In genomic region chr9:64691176-64691575, GRCm38 (mm10) we compare ENCODE assay signal across 7 mouse cellular contexts. TPM values are rescaled to one million over a fixed set of nuclear protein-coding genes. Genes with fewer than 3 reads are reported as not detected.
DNase-seq lines count a peak whose midpoint lies in the region; ATAC-seq and TF ChIP-seq lines count a peak whose summit lies in the region.

No protein-coding gene starts in this region.

- H3K36me3 ChIP-seq in ES-E14 (ENCODE audit: control insufficient read depth, insufficient read depth, low read length, poor library complexity, severe bottlenecking) = peaks cover 9% of the 10 kb centered on the region; the same call in 1 of the 2 replicates
- no peaks in the 10 kb centered on the region for H3K36me3 ChIP-seq in hindbrain, embryonic 11.5 days (ENCODE audit: control insufficient read depth, insufficient read depth, low read length)

- no peaks in the 10 kb centered on the region for H3K4me1 ChIP-seq in ES-E14 (ENCODE audit: control insufficient read depth in 2 of 2, insufficient read depth in 2 of 2, low read length in 2 of 2, poor library complexity in 1 of 2)
- no peaks in the 10 kb centered on the region for H3K4me1 ChIP-seq in hindbrain, embryonic 11.5 days (replicated peaks; ENCODE audit: control insufficient read depth, insufficient read depth, low read length)

- no peaks in the 10 kb centered on the region for H3K27me3 ChIP-seq in hindbrain, embryonic 11.5 days (ENCODE audit: control insufficient read depth, insufficient read depth, low read length)

- H3K4me3 ChIP-seq in ES-E14 (ENCODE audit: insufficient read depth in 1 of 2, low read depth in 1 of 2, low read length in 2 of 2, poor library complexity in 1 of 2, severe bottlenecking in 1 of 2) = no peak overlapping the region
- no peak overlapping the region for H3K4me3 ChIP-seq in hindbrain, embryonic 11.5 days (ENCODE audit: low read depth, low read length)

- no peak overlapping the region for H3K4me2 ChIP-seq in hindbrain, embryonic 11.5 days (replicated peaks; ENCODE audit: low read depth, low read length)

- no peak overlapping the region for H3K27ac ChIP-seq in ES-E14 (ENCODE audit: insufficient read depth, low read depth, low read length, poor library complexity, severe bottlenecking)
- no peak overlapping the region for H3K27ac ChIP-seq in hindbrain, embryonic 11.5 days (ENCODE audit: low read depth, low read length)

- in situ Hi-C loops in ES-E14 (cut with MboI; ENCODE audit: low sequenced_read_pairs in 2 of 2, unreplicated experiment in 2 of 2) = no loop called here

- DNase-seq in ES-E14 (ENCODE audit: low read depth, low spot score) = no peak
- DNase-seq in adrenal gland, adult 18-20 months (ENCODE audit: low spot score in 2 of 2) = peak; percentile 34
- peak; percentile 35 for DNase-seq in embryo, embryonic 11.5 days (ENCODE audit: low read depth, low spot score)
- peak; percentile 78 for DNase-seq in hindbrain, embryonic 11.5 days (ENCODE audit: low spot score)
- peak; percentile 46 to 49 for DNase-seq in layer of hippocampus, postnatal 36 days
- peak; percentile 59 to 71 for DNase-seq in lung, postnatal 4 days
- DNase-seq in right cerebral cortex, postnatal 14 days = peak; percentile 59

- 8% methylated on average over 7 of the region's 7 CpGs for WGBS in hindbrain, embryonic 11.5 days

- no peaks in the 10 kb centered on the region for H3K9me3 ChIP-seq in ES-E14 (ENCODE audit: control insufficient read depth, insufficient read depth, low read depth, low read length)
- no peaks in the 10 kb centered on the region for H3K9me3 ChIP-seq in hindbrain, embryonic 11.5 days (ENCODE audit: control insufficient read depth, low read length)

- H3K9ac ChIP-seq in ES-E14 (ENCODE audit: insufficient read depth, low read depth, low read length, poor library complexity, severe bottlenecking) = no peak overlapping the region
- H3K9ac ChIP-seq in hindbrain, embryonic 11.5 days (ENCODE audit: low read depth, low read length) = no peak overlapping the region

- peak; percentile 75 for ATAC-seq in hindbrain, embryonic 11.5 days (ENCODE audit: low FRiP score)

TF ChIP-seq in ES-E14, 5 proteins besides CTCF, POLR2A, EP300 and RAD21:
- TF ChIP-seq ZC3H11A (IDR thresholded peaks at IDR 0.05; ENCODE audit: borderline replicate concordance, low read depth, low read length) (peak; percentile 87), ZNF384 (IDR thresholded peaks at IDR 0.05; ENCODE audit: low read depth, low read length) (no peak), HCFC1 (IDR thresholded peaks at IDR 0.05; ENCODE audit: borderline replicate concordance, insufficient read depth, low read length) (no peak)

RNA-seq across cellular contexts. Expression of gene Rab11a, which starts 46.4 kb away (rescaled TPM):
- 55.1 and 77.0 TPM in 2 replicates for total RNA-seq in ES-E14 (2012; rRNA removed)
- 100 to 1,000 TPM; 218 to 290 TPM for total RNA-seq in adrenal gland, adult 18-20 months (2021)
- polyA plus RNA-seq in hindbrain, embryonic 11.5 days (2014; fragmentation: Nextera tagmentation; extraction: Ambion mirVana) = 322 and 331 TPM in 2 replicates
- total RNA-seq in layer of hippocampus, postnatal 36 days (2021) = 100 to 1,000 TPM; 233 to 239 TPM
